Mouse (Mus musculus): ENCODE measurements around the gene Irak2. TPM values are rescaled to one million over a fixed set of nuclear protein-coding genes. Genes with fewer than 3 reads are reported as not detected.

Gene Irak2
- polyA plus RNA-seq, 1 experiment from 2014 or later: 2.6 TPM

- peak within 1 kb of the TSS; percentile 91 for H3K9ac ChIP-seq (ENCODE audit: low read length)
- H3K36me3 ChIP-seq (ENCODE audit: control insufficient read depth, insufficient read depth, low read length): peaks cover 2% of the 10 kb centered on the region
- under 1% methylated on average over 56 of the region's 76 CpGs for WGBS
- H3K4me2 ChIP-seq (ENCODE audit: low read depth): peak within 1 kb of the TSS; percentile 91
- H3K27ac ChIP-seq (ENCODE audit: low read depth, low read length): peak within 1 kb of the TSS; percentile 82
- ATAC-seq (ENCODE audit: insufficient read depth, low FRiP score, low TSS enrichment) (peak; percentile 89), DNase-seq (ENCODE audit: low spot score) (peak; percentile 88)
- H3K4me3 ChIP-seq (ENCODE audit: low read depth, low read length): peak within 1 kb of the TSS; percentile 73
- no peaks in the 10 kb centered on the region for H3K27me3 ChIP-seq (ENCODE audit: control insufficient read depth, insufficient read depth, low read length)
- peaks cover 8% of the 10 kb centered on the region for H3K4me1 ChIP-seq (ENCODE audit: control insufficient read depth, insufficient read depth, low read length)
- no peaks in the 10 kb centered on the region for H3K9me3 ChIP-seq (ENCODE audit: control insufficient read depth, low read length)
These were observed 14.1 kb upstream of the Irak2 start, which contains the start of gene Vhl for GRCm38 (mm10) chr6:113623941-113624751. Gene Vhl (plus strand): TSS chr6:113623959.

- peak overlapping the region; percentile 73 for H3K4me3 ChIP-seq (ENCODE audit: low read depth, low read length)
- H3K36me3 ChIP-seq (ENCODE audit: control insufficient read depth, insufficient read depth, low read length): peaks cover 4% of the 10 kb centered on the region
- no peak overlapping the region for H3K27ac ChIP-seq (ENCODE audit: low read depth, low read length)
- ATAC-seq (ENCODE audit: insufficient read depth, low FRiP score, low TSS enrichment) (no peak), DNase-seq (ENCODE audit: low spot score) (no peak)
- peak overlapping the region; percentile 91 for H3K9ac ChIP-seq (ENCODE audit: low read length)
- H3K27me3 ChIP-seq (ENCODE audit: control insufficient read depth, insufficient read depth, low read length): no peaks in the 10 kb centered on the region
- 57% methylated on average over 5 of the region's 5 CpGs for WGBS
- peak overlapping the region; percentile 91 for H3K4me2 ChIP-seq (ENCODE audit: low read depth)
- no peaks in the 10 kb centered on the region for H3K9me3 ChIP-seq (ENCODE audit: control insufficient read depth, low read length)
- H3K4me1 ChIP-seq (ENCODE audit: control insufficient read depth, insufficient read depth, low read length): peaks cover 8% of the 10 kb centered on the region
These were observed 13.1 kb upstream of the Irak2 start for GRCm38 (mm10) chr6:113624989-113625770.

- no peak overlapping the region for H3K27ac ChIP-seq (ENCODE audit: low read depth, low read length)
- DNase-seq (ENCODE audit: low spot score) (no peak), ATAC-seq (ENCODE audit: insufficient read depth, low FRiP score, low TSS enrichment) (no peak)
- no peaks in the 10 kb centered on the region for H3K27me3 ChIP-seq (ENCODE audit: control insufficient read depth, insufficient read depth, low read length)
- H3K9me3 ChIP-seq (ENCODE audit: control insufficient read depth, low read length): no peaks in the 10 kb centered on the region
- no peak overlapping the region for H3K4me2 ChIP-seq (ENCODE audit: low read depth)
- no peak overlapping the region for H3K4me3 ChIP-seq (ENCODE audit: low read depth, low read length)
- peaks cover 1% of the 10 kb centered on the region for H3K4me1 ChIP-seq (ENCODE audit: control insufficient read depth, insufficient read depth, low read length)
- WGBS: 85% methylated on average over 5 of the region's 5 CpGs
- H3K36me3 ChIP-seq (ENCODE audit: control insufficient read depth, insufficient read depth, low read length): peaks cover 7% of the 10 kb centered on the region
- H3K9ac ChIP-seq (ENCODE audit: low read length): no peak overlapping the region
These were observed 7.9 kb upstream of the Irak2 start for GRCm38 (mm10) chr6:113630322-113630721.

GRCm38 (mm10) chr6:113632863-113633262 is 5.4 kb upstream of the Irak2 start:
- no peaks in the 10 kb centered on the region for H3K4me1 ChIP-seq (ENCODE audit: control insufficient read depth, insufficient read depth, low read length)
- no peak overlapping the region for H3K27ac ChIP-seq (ENCODE audit: low read depth, low read length)
- H3K9me3 ChIP-seq (ENCODE audit: control insufficient read depth, low read length): no peaks in the 10 kb centered on the region
- 90% methylated on average over 4 of the region's 4 CpGs for WGBS
- H3K27me3 ChIP-seq (ENCODE audit: control insufficient read depth, insufficient read depth, low read length): no peaks in the 10 kb centered on the region
- ATAC-seq (ENCODE audit: insufficient read depth, low FRiP score, low TSS enrichment): no peak
- no peak overlapping the region for H3K4me2 ChIP-seq (ENCODE audit: low read depth)
- DNase-seq (ENCODE audit: low spot score): no peak
- no peak overlapping the region for H3K4me3 ChIP-seq (ENCODE audit: low read depth, low read length)
- H3K9ac ChIP-seq (ENCODE audit: low read length): no peak overlapping the region
- peaks cover 5% of the 10 kb centered on the region; the same call in 1 of the 2 replicates for H3K36me3 ChIP-seq (ENCODE audit: control insufficient read depth, insufficient read depth, low read length)

- no peak for ATAC-seq (ENCODE audit: insufficient read depth, low FRiP score, low TSS enrichment)
- no peak overlapping the region for H3K4me3 ChIP-seq (ENCODE audit: low read depth, low read length)
- no peaks in the 10 kb centered on the region for H3K36me3 ChIP-seq (ENCODE audit: control insufficient read depth, insufficient read depth, low read length)
- no peaks in the 10 kb centered on the region for H3K9me3 ChIP-seq (ENCODE audit: control insufficient read depth, low read length)
- H3K4me2 ChIP-seq (ENCODE audit: low read depth): no peak overlapping the region
- H3K27me3 ChIP-seq (ENCODE audit: control insufficient read depth, insufficient read depth, low read length): no peaks in the 10 kb centered on the region
- no peak overlapping the region for H3K27ac ChIP-seq (ENCODE audit: low read depth, low read length)
- H3K4me1 ChIP-seq (ENCODE audit: control insufficient read depth, insufficient read depth, low read length): 0 out of 2 replicates have a peak, but pooled peaks cover 3% of the 10 kb centered on the region
- H3K9ac ChIP-seq (ENCODE audit: low read length): no peak overlapping the region
- 86% methylated on average over 4 of the region's 4 CpGs for WGBS
- DNase-seq (ENCODE audit: low spot score): no peak
These were observed 934 bp downstream of the Irak2 start for GRCm38 (mm10) chr6:113639201-113639600.

GRCm38 (mm10) chr6:113642605-113643004 is 4.3 kb downstream of the Irak2 start:
- no peak for ATAC-seq (ENCODE audit: insufficient read depth, low FRiP score, low TSS enrichment)
- Histone ChIP-seq H3K4me3 (ENCODE audit: low read depth, low read length) (no peak overlapping the region), H3K4me2 (ENCODE audit: low read depth) (no peak overlapping the region), H3K27me3 (ENCODE audit: control insufficient read depth, insufficient read depth, low read length) (no peaks in the 10 kb centered on the region), H3K9ac (ENCODE audit: low read length) (no peak overlapping the region), H3K27ac (ENCODE audit: low read depth, low read length) (no peak overlapping the region), H3K36me3 (ENCODE audit: control insufficient read depth, insufficient read depth, low read length) (no peaks in the 10 kb centered on the region), H3K9me3 (ENCODE audit: control insufficient read depth, low read length) (no peaks in the 10 kb centered on the region), H3K4me1 (ENCODE audit: control insufficient read depth, insufficient read depth, low read length) (0 out of 2 replicates have a peak, but pooled peaks cover 3% of the 10 kb centered on the region)
- DNase-seq (ENCODE audit: low spot score): no peak
- WGBS: 92% methylated on average over 8 of the region's 8 CpGs

GRCm38 (mm10) chr6:113643021-113643420 is 4.8 kb downstream of the Irak2 start:
- no peak overlapping the region for H3K9ac ChIP-seq (ENCODE audit: low read length)
- no peaks in the 10 kb centered on the region for H3K9me3 ChIP-seq (ENCODE audit: control insufficient read depth, low read length)
- H3K4me2 ChIP-seq (ENCODE audit: low read depth): no peak overlapping the region
- H3K4me3 ChIP-seq (ENCODE audit: low read depth, low read length): no peak overlapping the region
- H3K27ac ChIP-seq (ENCODE audit: low read depth, low read length): no peak overlapping the region
- no peaks in the 10 kb centered on the region for H3K27me3 ChIP-seq (ENCODE audit: control insufficient read depth, insufficient read depth, low read length)
- ATAC-seq (ENCODE audit: insufficient read depth, low FRiP score, low TSS enrichment): no peak
- no peak for DNase-seq (ENCODE audit: low spot score)
- 0 out of 2 replicates have a peak, but pooled peaks cover 3% of the 10 kb centered on the region for H3K4me1 ChIP-seq (ENCODE audit: control insufficient read depth, insufficient read depth, low read length)
- 85% methylated on average over 4 of the region's 4 CpGs for WGBS
- no peaks in the 10 kb centered on the region for H3K36me3 ChIP-seq (ENCODE audit: control insufficient read depth, insufficient read depth, low read length)

- Histone ChIP-seq H3K27me3 (ENCODE audit: control insufficient read depth, insufficient read depth, low read length) (no peaks in the 10 kb centered on the region), H3K4me2 (ENCODE audit: low read depth) (no peak overlapping the region), H3K4me3 (ENCODE audit: low read depth, low read length) (no peak overlapping the region), H3K36me3 (ENCODE audit: control insufficient read depth, insufficient read depth, low read length) (no peaks in the 10 kb centered on the region), H3K4me1 (ENCODE audit: control insufficient read depth, insufficient read depth, low read length) (no peaks in the 10 kb centered on the region), H3K9ac (ENCODE audit: low read length) (no peak overlapping the region), H3K27ac (ENCODE audit: low read depth, low read length) (no peak overlapping the region), H3K9me3 (ENCODE audit: control insufficient read depth, low read length) (no peaks in the 10 kb centered on the region)
- DNase-seq (ENCODE audit: low spot score) (no peak), ATAC-seq (ENCODE audit: insufficient read depth, low FRiP score, low TSS enrichment) (no peak)
- 93% methylated on average over 2 of the region's 2 CpGs for WGBS
These were observed 5.7 kb downstream of the Irak2 start for GRCm38 (mm10) chr6:113643967-113644366.

Measured in neural tube, embryonic 11.5 days (tissue).